Mouse (Mus musculus) cerebellum, adult 2 months (tissue): ENCODE results near the gene Zfr.

Source experiments
- CTCF ChIP-seq: fragments of 200-500 bp; IDR thresholded peaks from 2 replicates; pipeline ENCODE4 v1.5.1; 2011; ENCODE audit warnings: low read depth, mild to moderate bottlenecking, control low read depth, low read length, moderate library complexity, borderline replicate concordance; ENCODE audit not compliant: insufficient read depth
- POLR2A ChIP-seq: fragments of 200-500 bp; IDR thresholded peaks from 2 replicates; pipeline ENCODE4 v1.6.1; 2011; ENCODE audit warnings: low read length, control low read depth, borderline replicate concordance; ENCODE audit not compliant: insufficient read depth

- no peak for TF ChIP-seq POLR2A
- TF ChIP-seq CTCF, result no peak
Measured at GRCm38 (mm10) chr15:12067971-12068370, 49.7 kb upstream of the Zfr start.
